Mouse (Mus musculus): ENCODE data around the gene Tjp1.

Gene Tjp1

GRCm38 (mm10) chr7:65387560-65388175, 139.9 kb downstream of the Tjp1 start:
- DNase-seq: no peak

- no peak for DNase-seq
Observed at GRCm38 (mm10) chr7:65384775-65385174, 142.8 kb downstream of the Tjp1 start.

- DNase-seq: no peak
Observed at GRCm38 (mm10) chr7:65382515-65383283, 144.9 kb downstream of the Tjp1 start.

- DNase-seq: no peak
Observed at GRCm38 (mm10) chr7:65381896-65382295, 145.7 kb downstream of the Tjp1 start.

GRCm38 (mm10) chr7:65380716-65381115, 146.9 kb downstream of the Tjp1 start:
- no peak for DNase-seq

GRCm38 (mm10) chr7:65378818-65379565, 148.6 kb downstream of the Tjp1 start:
- no peak for DNase-seq

GRCm38 (mm10) chr7:65377521-65377920, 150.1 kb downstream of the Tjp1 start:
- DNase-seq: no peak

- no peak for DNase-seq
Observed at GRCm38 (mm10) chr7:65375621-65376020, 152.0 kb downstream of the Tjp1 start.

- no peak for DNase-seq
Observed at GRCm38 (mm10) chr7:65375176-65375575, 152.4 kb downstream of the Tjp1 start.

GRCm38 (mm10) chr7:65373336-65373735, 154.2 kb downstream of the Tjp1 start:
- no peak for DNase-seq

- DNase-seq: no peak
Observed at GRCm38 (mm10) chr7:65371765-65372164, 155.8 kb downstream of the Tjp1 start.

GRCm38 (mm10) chr7:65370787-65371616, 156.6 kb downstream of the Tjp1 start:
- peak; percentile 90 for DNase-seq

GRCm38 (mm10) chr7:65370381-65370786, 157.2 kb downstream of the Tjp1 start:
- DNase-seq: no peak

GRCm38 (mm10) chr7:65369101-65369500, 158.5 kb downstream of the Tjp1 start:
- no peak for DNase-seq

- no peak for DNase-seq
Observed at GRCm38 (mm10) chr7:65367386-65368245, 160.0 kb downstream of the Tjp1 start.

- DNase-seq: no peak
Observed at GRCm38 (mm10) chr7:65366153-65366552, 161.4 kb downstream of the Tjp1 start.

GRCm38 (mm10) chr7:65365560-65365959, 162.0 kb downstream of the Tjp1 start:
- DNase-seq: no peak

GRCm38 (mm10) chr7:65360278-65360677, 167.3 kb downstream of the Tjp1 start:
- DNase-seq: no peak

GRCm38 (mm10) chr7:65359774-65360173, 167.8 kb downstream of the Tjp1 start:
- no peak for DNase-seq

- peak; percentile 72 for DNase-seq
Observed at GRCm38 (mm10) chr7:65357538-65357937, 170.0 kb downstream of the Tjp1 start.

- no peak for DNase-seq
Observed at GRCm38 (mm10) chr7:65356204-65356603, 171.4 kb downstream of the Tjp1 start.

GRCm38 (mm10) chr7:65354908-65355307, 172.7 kb downstream of the Tjp1 start:
- no peak for DNase-seq
